Mouse (Mus musculus): ENCODE data around the gene A2ml1.
"Not testable (repeated sequence)": the region's sequence is repeated elsewhere in the genome, so short reads cannot be mapped to it uniquely, and the experiment has no call there.

Gene A2ml1

DNA sequence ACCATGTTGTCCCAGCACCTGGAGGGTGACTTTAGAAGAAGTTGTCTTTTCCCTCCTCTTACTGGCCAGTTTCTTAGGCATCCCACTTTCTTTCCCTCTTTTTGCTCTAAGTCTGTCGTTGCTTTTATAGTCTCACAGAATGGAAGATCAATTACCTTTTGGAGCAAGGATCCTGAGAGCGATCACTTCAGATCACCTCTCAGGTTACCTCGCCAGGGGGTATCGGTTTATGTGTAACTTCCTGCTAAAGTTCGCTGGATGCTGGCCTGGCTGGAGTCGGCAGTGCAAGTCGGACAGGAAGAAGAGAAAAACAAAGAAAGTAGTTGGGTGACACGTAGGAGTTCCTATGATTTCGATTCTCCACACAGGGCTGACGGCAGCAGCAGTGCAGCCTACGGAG lies at the start of gene A2ml1:
TSS of gene A2ml1 (minus strand) at position 101 of the 400 bp plus-strand sequence.
- no peak for DNase-seq (ENCODE audit: low spot score)

DNA sequence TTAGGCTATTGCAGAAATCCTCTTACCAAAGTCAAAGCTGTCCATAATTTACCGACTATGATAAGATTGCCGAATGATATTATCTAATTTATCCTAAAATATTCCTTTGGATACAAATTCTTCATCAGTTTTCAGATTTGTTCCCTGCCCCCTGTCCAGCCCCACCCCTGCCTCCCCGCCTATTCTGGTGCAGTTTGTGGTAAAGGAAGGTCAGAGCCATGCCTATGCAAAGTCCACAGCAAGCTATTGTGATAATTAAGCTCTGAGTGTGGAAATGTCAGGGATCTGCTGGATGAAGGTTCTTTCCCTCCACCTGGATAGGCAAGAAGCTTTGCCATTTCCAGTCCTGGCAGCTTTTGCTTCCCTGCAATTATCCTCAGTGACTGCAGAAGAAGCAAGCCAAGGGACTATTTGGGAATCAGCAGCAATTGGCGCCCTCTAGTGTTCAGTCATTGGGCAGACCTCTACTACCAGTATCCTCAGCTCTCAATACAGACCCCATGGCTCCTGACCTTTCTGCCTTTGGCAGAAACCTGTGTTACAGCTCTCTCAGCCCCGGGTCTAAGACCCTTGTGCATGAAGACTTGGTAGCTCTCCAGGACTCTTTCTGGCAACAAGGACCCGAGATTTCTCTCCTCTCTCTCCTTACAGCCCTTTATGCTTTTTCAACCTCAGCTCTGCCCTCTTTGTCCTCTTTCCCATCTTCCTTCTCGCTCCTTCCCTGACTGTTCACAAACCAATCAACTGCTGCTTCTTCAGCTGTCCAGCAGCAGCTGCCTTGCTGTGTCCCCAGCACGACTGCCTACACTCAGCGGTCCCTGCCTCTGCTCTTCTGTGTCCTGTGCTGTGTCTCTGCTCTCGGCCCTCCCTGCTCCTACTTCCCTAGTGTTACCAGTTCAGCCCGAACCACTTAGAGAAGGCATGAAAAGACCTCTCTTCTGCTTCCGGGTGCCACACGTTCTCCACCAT lies 48.6 kb upstream of the A2ml1 start:
- peak; percentile 59 for DNase-seq (ENCODE audit: low spot score)

DNA sequence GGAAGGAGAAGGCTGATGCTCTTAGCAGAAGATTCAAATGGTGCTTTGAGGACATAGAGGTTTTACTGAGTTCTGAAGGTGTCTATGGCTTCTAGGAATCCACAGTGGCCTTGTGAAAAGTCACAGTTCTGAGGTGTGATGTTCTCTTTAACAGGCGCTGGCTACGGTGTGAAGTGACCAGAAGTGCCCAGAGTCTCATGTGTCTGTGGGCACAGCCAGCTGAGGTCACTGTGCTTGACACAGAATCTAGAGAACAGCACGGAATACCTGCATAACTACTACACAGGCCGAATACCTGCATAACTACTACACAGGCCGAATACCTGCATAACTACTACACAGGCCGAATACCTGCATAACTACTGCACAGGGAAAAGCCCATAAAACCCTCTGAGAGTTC lies 43.8 kb upstream of the A2ml1 start:
- DNase-seq (ENCODE audit: low spot score), result not testable (repeated sequence)

DNA sequence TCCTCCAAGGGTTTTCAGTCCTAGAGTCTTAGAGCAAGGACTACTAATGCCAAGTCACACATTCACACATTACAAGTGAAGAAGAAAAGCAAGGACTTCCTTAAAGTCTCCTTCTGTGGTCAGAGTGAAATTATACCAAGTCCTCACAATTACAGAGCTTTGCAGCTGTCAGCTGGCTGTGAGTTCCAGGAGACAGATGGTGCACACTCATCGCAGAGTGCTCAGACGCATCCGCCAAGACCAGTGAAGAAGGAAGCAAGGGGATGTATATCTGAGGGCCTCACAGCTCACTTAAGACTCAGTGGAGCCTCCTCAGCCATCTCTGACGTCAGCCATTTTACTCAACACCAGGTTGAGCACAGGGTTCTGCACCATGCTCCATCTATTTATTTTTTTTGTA lies 43.0 kb upstream of the A2ml1 start:
- DNase-seq (ENCODE audit: low spot score), result no peak

DNA sequence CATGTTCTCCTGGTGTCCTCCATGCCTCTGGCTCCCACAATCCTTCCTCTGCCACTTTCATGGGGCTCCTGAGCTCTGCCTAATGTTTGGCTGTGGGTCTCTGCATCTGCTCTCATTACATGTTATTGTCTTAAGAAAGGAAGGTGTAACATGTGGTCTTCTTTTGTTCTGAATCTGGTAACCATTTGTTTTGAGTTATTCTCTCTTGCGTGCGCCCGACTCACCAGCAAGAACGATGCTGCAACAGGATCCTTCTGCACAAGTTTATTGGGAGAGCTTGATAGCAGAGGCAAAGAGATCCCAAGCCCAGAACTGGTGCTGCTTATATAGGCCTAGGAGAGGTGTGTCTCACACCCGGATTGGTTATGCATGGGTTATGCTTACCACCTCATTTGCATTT lies 42.0 kb upstream of the A2ml1 start, which contains the start of gene Klrb1a:
TSS of gene Klrb1a (minus strand) at position 101 of the 400 bp plus-strand sequence.
- DNase-seq (ENCODE audit: low spot score), result not testable (repeated sequence)

DNA sequence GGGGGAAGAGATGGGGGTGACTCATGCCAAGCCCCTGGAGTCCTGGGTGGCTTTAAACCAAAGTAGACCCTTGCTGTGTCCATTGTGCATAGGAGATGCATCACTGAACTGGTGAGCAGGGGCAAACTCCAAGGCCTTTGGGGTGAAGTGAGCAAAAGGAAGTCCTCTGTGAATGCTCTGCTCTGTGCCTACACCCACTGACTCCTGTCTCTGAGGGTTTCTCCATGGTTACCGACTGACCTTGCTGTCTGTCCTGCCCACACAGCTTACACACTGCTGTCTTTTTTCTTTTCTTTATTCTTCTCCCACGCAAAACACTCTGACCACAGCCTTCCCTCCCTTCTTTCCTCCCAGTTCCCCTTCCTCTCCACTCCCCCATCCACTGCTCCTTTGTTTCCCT lies 41.3 kb upstream of the A2ml1 start:
- no peak for DNase-seq (ENCODE audit: low spot score)

DNA sequence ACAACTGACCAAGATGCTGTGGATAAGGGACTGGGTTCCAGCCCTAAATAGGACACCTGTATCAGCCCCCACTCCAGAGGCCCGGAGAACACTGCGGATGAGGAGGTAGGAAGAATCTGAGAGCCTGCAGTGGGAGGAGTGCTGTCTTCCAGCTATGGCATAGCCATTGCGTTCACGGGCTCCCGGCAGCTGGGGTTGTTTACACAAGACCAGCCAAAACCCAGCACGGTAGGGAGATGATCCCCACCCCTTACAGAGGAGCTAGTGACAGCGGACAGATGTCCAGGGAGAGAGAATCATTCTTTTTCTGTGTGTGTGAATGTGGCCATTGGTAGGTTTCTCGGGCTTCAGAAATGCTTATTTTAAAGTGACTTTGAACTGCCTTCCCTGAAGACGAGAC lies 24.9 kb upstream of the A2ml1 start:
- no peak for DNase-seq (ENCODE audit: low spot score)

DNA sequence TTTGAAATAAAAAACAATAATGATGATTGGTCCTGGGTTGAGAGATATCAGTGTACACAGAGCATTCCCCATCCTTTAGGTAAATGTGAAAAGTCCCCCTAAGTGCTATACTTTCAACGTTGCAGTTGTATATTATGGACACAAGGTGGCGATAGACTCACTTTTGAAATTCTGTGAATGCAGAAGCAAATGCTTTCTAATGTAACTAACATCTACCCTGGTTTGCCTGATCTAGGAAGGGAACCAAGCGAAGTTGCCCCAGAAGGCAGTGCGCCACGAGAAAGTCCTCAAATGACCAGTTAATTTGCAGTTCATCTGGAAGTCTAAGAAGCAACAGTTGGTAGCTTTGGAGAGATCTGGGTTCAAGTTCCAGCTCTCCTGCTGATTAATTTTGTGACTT lies 23.1 kb upstream of the A2ml1 start:
- no peak for DNase-seq (ENCODE audit: low spot score)

DNA sequence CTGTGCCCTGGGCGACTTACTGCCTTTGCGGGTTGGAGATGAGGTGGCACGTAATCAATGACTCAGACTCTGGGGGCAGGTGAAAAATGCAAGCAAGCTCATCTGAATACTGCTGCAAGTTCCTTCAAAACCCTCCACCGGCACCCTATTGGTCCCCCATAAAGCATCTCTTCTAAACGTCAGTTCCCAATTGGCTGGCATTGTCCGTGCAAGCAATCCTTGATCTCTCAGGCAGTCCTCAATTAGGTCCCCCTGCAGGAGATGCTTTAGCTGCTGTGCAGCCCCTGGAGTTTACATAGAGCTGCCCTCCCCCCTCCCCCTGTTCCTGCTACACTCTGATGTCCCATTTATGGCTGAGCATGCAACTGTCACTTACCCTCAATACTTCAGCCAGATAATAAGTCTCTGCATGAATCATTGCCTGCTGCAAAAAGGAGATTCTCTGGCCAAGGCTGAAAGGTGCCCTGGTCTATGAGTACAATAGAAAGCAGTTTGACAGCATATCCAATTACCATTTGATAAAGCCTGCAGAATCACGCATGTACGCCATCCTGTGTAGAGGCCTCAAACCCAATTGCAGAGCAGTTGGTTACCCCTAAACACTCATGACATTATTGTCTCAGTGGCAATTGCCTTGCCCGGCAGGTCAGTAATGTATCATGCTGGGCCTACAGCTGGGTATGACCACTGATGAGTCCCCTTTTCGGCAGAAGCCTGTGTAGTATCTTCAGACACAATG lies 21.2 kb upstream of the A2ml1 start:
- no peak for DNase-seq (ENCODE audit: low spot score)

DNA sequence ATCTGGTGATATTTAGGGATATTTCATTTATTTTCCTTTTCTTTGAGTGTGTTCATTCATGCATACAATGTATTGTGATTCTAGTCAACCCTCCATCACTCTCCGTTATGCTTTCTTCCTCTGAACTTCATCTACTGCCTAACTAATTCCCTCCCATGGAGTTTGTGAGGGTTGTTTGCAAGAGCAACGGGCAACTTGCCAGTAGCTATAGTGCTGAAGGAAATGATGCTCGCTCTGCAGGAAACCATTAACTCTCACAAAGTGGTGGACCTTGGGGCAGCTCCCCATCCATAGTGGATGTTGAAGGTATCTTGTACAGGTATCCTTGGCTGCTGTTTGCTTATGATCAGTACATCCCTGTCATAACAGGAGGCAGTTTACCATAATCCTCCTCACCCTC lies 20.6 kb upstream of the A2ml1 start:
- DNase-seq (ENCODE audit: low spot score), result no peak

DNA sequence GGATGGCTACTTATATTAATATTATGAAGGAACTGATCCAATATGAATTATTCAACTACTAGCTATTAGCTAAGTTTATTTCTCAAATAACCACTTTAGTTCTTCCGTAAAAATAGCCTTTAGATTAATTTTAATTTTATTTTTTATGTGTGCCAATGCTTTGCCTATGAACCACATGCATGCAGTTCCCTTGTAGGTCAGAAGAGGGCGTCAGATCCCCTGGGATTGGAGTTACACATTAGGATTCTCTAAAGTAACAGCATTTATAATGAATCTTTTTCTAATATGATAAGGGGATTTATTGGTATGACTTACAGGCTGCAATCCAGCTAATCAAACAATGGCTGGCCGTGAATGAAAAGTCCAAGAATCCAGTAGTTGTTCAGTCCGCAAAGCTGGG lies 18.1 kb upstream of the A2ml1 start:
- DNase-seq (ENCODE audit: low spot score), result no peak

DNA sequence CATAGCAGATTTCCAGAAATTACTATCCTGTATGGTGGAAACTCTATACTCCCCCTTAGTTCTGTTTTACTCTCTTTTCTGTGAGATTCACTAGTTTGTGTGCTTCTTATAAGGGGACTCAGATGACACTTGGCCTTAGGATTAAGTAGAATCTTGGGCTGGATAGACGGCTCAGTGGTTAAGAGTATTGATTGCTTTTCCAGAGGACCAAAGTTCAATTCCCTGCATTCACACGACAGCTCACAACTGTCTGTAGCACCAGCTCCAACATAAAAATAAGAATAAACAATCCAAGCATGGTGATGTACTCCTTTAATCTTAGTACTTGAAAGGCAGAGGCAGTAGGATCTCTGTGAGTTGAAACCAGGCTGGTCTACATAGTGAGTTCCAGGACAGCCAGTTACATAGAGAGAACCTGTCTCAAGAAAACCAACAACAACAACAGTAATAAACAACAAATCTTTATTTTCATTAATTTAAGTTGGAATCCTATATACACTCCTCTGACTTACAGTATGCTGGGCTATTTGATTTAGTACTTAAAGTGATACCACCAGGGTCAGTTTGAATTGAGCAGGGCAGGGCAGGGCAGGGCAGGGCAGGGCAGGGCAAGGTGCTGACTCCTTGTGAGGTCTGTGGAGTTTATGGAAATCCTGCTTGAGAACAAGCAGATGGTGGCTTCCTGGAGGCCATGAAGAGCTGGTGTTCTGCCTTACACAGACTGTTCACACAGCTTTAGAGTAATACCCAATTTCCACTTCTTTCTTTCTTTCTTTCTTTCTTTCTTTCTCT lies 17.0 kb upstream of the A2ml1 start:
- DNase-seq (ENCODE audit: low spot score), result no peak

DNA sequence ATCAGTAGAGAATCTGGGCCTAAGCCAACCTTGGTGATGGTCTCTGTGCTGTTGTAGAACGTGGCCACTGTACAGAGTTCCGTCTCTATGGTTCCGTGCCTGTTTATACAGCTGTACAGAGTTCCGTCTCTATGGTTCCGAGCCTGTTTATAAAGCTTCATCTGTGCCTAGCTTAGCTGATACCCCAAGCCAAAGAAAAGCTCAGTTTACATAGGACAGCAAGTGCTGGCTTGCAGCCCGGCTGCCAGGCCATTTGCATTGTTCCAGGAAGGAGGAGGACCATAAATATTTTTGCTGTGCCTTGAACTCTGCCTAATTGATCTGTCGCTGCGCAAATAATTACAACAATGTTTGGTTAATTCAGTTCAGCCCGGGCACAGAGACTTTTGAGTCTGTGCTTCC lies 15.7 kb upstream of the A2ml1 start:
- no peak for DNase-seq (ENCODE audit: low spot score)

DNA sequence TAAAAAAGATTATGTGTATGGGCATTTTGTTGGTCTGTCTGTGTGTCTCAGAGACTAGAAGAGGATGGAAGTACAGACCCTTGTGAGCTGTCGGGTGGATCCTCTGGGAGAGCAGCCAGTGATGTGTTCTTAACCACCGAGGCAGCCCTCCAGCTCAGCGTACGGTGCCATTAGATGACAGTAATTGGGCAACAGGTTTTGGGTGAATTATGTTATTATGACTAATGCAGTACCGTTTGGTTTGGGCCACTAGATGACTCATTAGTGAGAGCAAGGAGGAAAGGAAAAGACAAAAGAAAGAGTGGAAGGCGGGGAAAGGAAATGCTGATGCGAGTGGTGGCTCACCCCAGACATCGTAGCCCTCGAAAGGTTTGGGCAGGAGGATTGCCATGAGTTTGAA lies 13.2 kb upstream of the A2ml1 start:
- no peak for DNase-seq (ENCODE audit: low spot score)

DNA sequence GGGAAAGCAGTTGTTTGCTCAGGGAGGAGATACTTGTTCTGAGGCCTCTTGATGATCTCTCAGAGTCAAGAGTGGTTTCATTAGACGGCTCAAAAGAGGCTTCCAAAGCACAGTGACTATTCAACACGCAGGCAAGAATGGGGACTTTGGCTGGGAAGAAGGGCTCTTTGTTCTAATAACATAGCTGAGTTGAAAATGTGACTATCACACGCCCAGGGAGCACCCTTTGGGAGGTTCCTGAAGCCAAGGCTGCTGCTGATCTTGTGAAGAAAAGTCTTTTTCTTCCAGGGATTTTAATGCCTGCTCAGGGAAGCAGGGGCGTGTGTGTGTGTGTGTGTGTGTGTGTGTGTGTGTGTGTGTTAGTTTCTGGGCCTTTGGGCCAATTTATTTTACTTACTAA lies 8.0 kb upstream of the A2ml1 start:
- DNase-seq (ENCODE audit: low spot score), result no peak

DNA sequence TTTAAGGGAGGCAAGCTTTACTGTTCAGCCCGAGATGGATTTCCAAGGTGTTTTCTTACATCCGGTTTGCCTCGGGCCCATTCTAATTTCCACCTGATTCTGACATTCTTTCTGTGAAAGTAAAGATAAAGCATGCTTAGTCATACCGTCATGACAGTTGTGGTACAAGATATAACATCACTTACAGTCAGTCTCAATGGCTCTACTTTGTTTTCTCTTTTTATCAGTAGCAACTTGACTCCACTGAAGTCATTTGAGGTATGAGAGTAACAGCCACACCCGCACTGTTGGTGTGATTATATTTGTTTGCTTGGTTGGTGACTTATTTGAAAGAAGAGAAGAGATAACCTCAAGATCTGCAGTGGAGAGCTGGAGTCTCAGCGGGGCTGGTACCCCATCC lies 6.2 kb upstream of the A2ml1 start:
- DNase-seq (ENCODE audit: low spot score), result no peak

DNA sequence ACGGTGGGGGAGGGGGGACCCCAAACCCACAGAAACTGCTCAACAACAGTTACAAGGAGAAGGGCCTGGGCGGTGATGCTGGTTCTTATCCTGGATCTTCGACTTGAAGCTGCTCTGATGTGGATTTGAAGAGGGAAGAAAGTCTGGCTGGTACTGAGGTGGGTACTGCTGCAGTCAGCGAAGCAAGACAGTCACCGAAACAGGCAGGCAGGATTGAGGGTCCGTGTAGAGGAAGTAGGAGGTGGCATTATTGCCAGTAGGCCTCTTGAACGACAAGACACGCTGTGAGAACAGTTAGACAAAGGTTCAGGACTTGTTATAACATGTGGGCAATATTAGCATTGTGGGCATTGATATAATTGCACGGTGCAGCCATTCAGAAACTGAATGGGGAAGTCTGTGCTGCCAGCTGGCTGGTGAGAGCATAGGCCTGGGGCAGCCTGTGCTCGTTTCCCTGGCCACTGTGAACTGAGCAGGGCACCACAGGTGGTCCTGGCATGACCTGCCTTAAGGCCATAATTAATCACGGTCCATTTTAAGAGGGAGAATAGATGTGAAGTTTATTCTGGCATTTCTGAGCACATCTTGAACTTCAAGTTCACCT lies 4.3 kb upstream of the A2ml1 start:
- no peak for DNase-seq (ENCODE audit: low spot score)

DNA sequence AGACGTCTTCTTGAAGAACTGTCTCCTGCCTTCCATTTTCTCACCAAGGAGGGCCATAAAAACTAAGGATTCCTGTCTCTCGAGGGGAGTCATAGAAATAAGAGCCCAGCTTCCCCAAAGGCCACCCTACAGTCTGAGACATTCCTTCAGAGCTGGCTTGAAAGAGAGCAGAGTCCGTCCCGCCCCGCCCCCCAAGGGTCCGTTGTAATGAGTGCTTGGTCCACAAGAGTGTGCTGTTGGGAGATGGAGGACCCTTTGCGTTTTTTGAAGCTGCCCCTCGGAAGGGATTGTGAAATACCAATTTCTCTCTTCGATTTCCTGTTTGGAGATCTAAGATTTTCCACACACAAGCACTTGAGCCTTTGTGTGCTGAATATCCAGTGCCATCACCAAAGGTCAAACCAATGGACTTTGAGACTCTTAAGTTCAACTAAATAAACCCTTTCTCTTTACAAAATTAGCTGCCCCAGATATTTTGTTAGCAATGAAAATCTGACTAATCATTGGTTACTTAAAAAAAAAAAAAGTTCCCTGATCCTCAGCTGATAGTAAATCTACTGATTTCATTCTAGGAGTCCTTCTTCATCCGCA lies 2.8 kb upstream of the A2ml1 start:
- DNase-seq (ENCODE audit: low spot score), result peak; percentile 70

DNA sequence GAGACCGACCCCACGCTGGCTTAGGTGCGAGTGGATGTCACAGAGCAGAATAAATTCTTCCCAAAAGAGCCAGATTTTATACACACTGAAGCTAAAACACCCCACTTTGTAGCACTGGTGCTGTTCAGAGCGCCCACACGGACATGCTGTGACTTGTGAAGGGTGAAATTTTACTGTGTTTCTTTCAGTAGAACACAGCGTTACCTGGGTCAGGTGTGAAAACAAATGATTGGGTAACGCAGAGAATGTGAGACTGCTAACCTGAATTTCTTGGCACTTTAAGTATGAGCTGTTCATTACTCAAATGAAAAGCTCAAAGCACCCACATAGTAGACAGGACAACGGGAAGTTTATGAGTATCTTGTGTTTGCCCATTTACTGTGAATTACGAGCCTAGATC lies 4.1 kb downstream of the A2ml1 start:
- DNase-seq (ENCODE audit: low spot score), result no peak

DNA sequence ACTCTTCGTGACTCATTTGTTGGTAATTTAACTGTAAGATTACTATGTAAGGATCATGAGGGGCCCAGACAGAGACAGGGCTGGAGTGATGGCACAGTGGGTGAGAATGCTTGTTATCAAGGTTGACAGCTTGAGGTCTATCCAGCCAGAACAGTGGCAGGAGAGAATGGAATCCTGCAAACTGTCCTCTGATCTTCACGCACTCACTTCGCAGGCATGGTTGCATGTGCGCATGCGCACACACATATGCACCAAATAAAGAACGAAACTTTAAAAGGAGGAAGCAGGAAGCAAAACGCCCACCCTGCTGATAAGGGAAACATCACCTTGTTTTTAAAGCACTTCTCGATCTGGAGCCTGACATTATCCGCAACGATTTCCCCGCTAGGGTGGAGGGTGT lies 14.8 kb downstream of the A2ml1 start:
- DNase-seq (ENCODE audit: low spot score), result no peak

DNA sequence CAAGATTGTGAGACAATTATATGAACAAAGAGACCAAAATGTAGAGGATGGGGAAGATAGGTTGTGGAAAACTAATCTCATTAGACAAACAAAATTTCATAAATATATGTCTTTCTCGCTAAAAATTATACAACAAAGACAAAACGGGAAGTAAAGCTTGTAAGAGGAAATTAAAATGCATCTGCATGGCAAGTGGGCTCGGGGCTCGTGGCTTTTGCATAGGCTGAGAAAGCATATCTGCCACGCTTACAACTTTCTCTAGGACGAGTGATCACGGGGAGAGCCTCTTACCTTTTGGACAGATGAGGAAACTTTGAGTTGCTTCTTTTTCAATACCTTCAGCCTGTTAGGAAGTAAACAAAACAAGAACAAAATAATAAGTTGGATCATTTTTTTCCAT lies 27.4 kb downstream of the A2ml1 start:
- DNase-seq (ENCODE audit: low spot score), result no peak
